Mouse (Mus musculus) central nervous system, embryonic 18 days (tissue): ENCODE measurements around the gene Nisch. TPM values are rescaled to one million over a fixed set of nuclear protein-coding genes. Genes with fewer than 3 reads are reported as not detected.

ENCODE experiments used
- polyA plus RNA-seq: library from polyadenylated mRNA; depleted of rRNA; stranded (reverse); fragments of >200 nt; gene quantifications from 2 replicates; pipeline ENCODE4 v1.2.3, GENCODE M21; 2012; rRNA removed

Nisch gene
- 308 and 353 TPM in 2 replicates for polyA plus RNA-seq

GRCm38 (mm10) chr14:31216846-31217245 lies at the start of gene Nisch:
Nisch (minus strand) TSS chr14:31216946.

GRCm38 (mm10) chr14:31251084-31251604 lies 34.4 kb upstream of the Nisch start, which contains the start of the genes Phf7 and Bap1:
Phf7 (minus strand) TSS chr14:31251317.
Bap1 (plus strand) TSS chr14:31251450.

GRCm38 (mm10) chr14:31217666-31218065 lies 920 bp upstream of the Nisch start, which contains the start of gene Sema3g:
Sema3g (plus strand) TSS chr14:31217860.

GRCm38 (mm10) chr14:31208084-31208483 lies 8.7 kb downstream of the Nisch start, which contains the start of gene Tnnc1:
Tnnc1 (plus strand) TSS chr14:31208312.

GRCm38 (mm10) chr14:31168425-31168824 lies 48.3 kb downstream of the Nisch start, which contains the start of gene Stab1:
Stab1 (minus strand) TSS chr14:31168641.

GRCm38 (mm10) chr14:31130236-31131220 lies 86.2 kb downstream of the Nisch start, which contains the start of gene Nt5dc2:
Nt5dc2 (plus strand) TSS chr14:31131053.

GRCm38 (mm10) chr14:31128826-31129219 lies 87.9 kb downstream of the Nisch start, which contains the start of gene Smim4:
Smim4 (minus strand) TSS chr14:31128956.

Other genes starting within 250 kb of the Nisch start
- 130 and 145 TPM in 2 replicates for gene Glt8d1, start 215.5 kb downstream of the Nisch start, polyA plus RNA-seq
- 273 and 290 TPM in 2 replicates for gene Spcs1, start 215.3 kb downstream of the Nisch start, polyA plus RNA-seq
- 38.0 and 38.1 TPM in 2 replicates for gene Pbrm1, start 197.8 kb downstream of the Nisch start, polyA plus RNA-seq
- gene Gnl3, start 197.8 kb downstream of the Nisch start, polyA plus RNA-seq, result 77.5 and 80.2 TPM in 2 replicates
- 28.0 and 28.7 TPM in 2 replicates for gene Smim4, start 88.0 kb downstream of the Nisch start, polyA plus RNA-seq
- 136 and 140 TPM in 2 replicates for gene Nt5dc2, start 85.9 kb downstream of the Nisch start, polyA plus RNA-seq
- 18.6 and 21.0 TPM in 2 replicates for gene Stab1, start 48.3 kb downstream of the Nisch start, polyA plus RNA-seq
- gene Tnnc1, start 8.6 kb downstream of the Nisch start, polyA plus RNA-seq, result 3.6 and 17.2 TPM in 2 replicates
- gene Sema3g, start 914 bp upstream of the Nisch start, polyA plus RNA-seq, result 1.3 and 1.6 TPM in 2 replicates
- gene Phf7, start 34.4 kb upstream of the Nisch start, polyA plus RNA-seq, result 6.0 and 6.6 TPM in 2 replicates
- gene Bap1, start 34.5 kb upstream of the Nisch start, polyA plus RNA-seq, result 122 TPM in 2 replicates
- gene Dnah1, start 107.0 kb upstream of the Nisch start, polyA plus RNA-seq, result 4.3 and 4.4 TPM in 2 replicates
- 72.0 and 79.6 TPM in 2 replicates for gene Capn7, start 119.7 kb upstream of the Nisch start, polyA plus RNA-seq
- 169 and 181 TPM in 2 replicates for gene Sh3bp5, start 219.1 kb upstream of the Nisch start, polyA plus RNA-seq